Mouse (Mus musculus) CD8-positive naive resting alpha-beta T cell, adult 2 months (primary cell): Measurements from ENCODE around the gene Cdh23.

Source experiments
- DNase-seq, 2 experiments: peaks; one replicate each; pipeline ENCODE4 v3.0.0; 2022; ENCODE audit warnings: low read depth in 2 of 2, low spot score in 2 of 2

Cdh23 gene

GRCm38 (mm10) chr10:60371596-60372386 is 324.5 kb downstream of the Cdh23 start:
- no peak for DNase-seq

GRCm38 (mm10) chr10:60370601-60371061 is 325.7 kb downstream of the Cdh23 start:
- DNase-seq, result peak; percentile 62 to 67

- DNase-seq, result no peak
These were observed 326.2 kb downstream of the Cdh23 start for GRCm38 (mm10) chr10:60370098-60370497.

GRCm38 (mm10) chr10:60369405-60369804 is 326.9 kb downstream of the Cdh23 start:
- no peak for DNase-seq

GRCm38 (mm10) chr10:60367904-60368303 is 328.4 kb downstream of the Cdh23 start:
- DNase-seq, result no peak

- no peak for DNase-seq
These were observed 329.1 kb downstream of the Cdh23 start for GRCm38 (mm10) chr10:60367145-60367544.

- no peak for DNase-seq
These were observed 332.9 kb downstream of the Cdh23 start for GRCm38 (mm10) chr10:60363426-60363825.

- DNase-seq, result no peak
These were observed 334.0 kb downstream of the Cdh23 start for GRCm38 (mm10) chr10:60362310-60362628.

- no peak for DNase-seq
These were observed 334.5 kb downstream of the Cdh23 start for GRCm38 (mm10) chr10:60361615-60362309.

GRCm38 (mm10) chr10:60358776-60359175 is 337.5 kb downstream of the Cdh23 start:
- DNase-seq, result no peak

GRCm38 (mm10) chr10:60357901-60358300 is 338.4 kb downstream of the Cdh23 start:
- DNase-seq, result no peak

- DNase-seq, result no peak
These were observed 338.8 kb downstream of the Cdh23 start for GRCm38 (mm10) chr10:60357441-60357840.

GRCm38 (mm10) chr10:60354881-60355677 is 341.2 kb downstream of the Cdh23 start:
- no peak for DNase-seq

GRCm38 (mm10) chr10:60354003-60354325 is 342.3 kb downstream of the Cdh23 start:
- DNase-seq, result no peak

GRCm38 (mm10) chr10:60353241-60354002 is 342.9 kb downstream of the Cdh23 start:
- DNase-seq, result no peak

- DNase-seq, result peak; percentile 83 to 84
These were observed 344.4 kb downstream of the Cdh23 start for GRCm38 (mm10) chr10:60351761-60352455.

GRCm38 (mm10) chr10:60351248-60351647 is 345.0 kb downstream of the Cdh23 start:
- no peak for DNase-seq

- DNase-seq, result peak; percentile 80 to 89
These were observed 345.5 kb downstream of the Cdh23 start for GRCm38 (mm10) chr10:60350805-60351167.

GRCm38 (mm10) chr10:60350077-60350804 is 346.0 kb downstream of the Cdh23 start:
- no peak for DNase-seq

GRCm38 (mm10) chr10:60349644-60350043 is 346.6 kb downstream of the Cdh23 start:
- DNase-seq, result no peak
